Mouse (Mus musculus): Measurements from ENCODE around the gene Tmem138. TPM values are rescaled to one million over a fixed set of nuclear protein-coding genes. Genes with fewer than 3 reads are reported as not detected.

The Tmem138 gene
- total and polyA plus RNA-seq, 2 experiments from 2014 or later, result 16.6 to 35.7 TPM

DNA sequence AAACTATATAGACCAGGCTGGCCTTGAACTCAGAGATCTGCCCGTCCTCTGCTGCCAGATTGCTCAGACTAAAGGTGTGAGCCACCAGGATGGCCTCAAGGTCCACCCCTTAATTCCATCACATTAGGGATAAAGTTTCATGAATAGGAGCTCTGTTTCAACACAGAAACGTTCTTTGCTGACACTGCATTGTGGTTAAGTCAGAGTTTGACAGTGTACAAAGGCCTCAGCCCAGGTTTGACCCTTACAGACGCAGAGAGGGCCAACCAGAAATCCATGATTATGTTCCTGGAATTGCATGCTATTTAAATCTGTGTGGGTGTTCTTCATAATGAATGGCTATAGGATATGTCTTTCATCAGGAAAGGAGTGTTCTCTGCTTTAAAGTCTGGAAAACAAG, 13.1 kb upstream of the Tmem138 start:
- Histone ChIP-seq H3K36me3 (ENCODE audit: insufficient read depth, low read length) (peaks cover 8% of the 10 kb centered on the region; the same call in 1 of the 2 replicates), H3K4me3 (ENCODE audit: low read length) (no peak overlapping the region), H3K9ac (replicated peaks; ENCODE audit: low read length) (no peak overlapping the region), H3K9me3 (ENCODE audit: low read length) (no peaks in the 10 kb centered on the region), H3K4me1 (ENCODE audit: insufficient read depth, low read length) (no peaks in the 10 kb centered on the region), H3K4me2 (ENCODE audit: low read depth, low read length) (no peak overlapping the region), H3K27ac (no peak overlapping the region), H3K27me3 (ENCODE audit: insufficient read depth, low read length) (no peaks in the 10 kb centered on the region)
- DNase-seq (ENCODE audit: low spot score) (no peak), ATAC-seq (no peak)
- 81% methylated on average over 3 of the region's 3 CpGs for WGBS
- TF ChIP-seq CTCF (IDR thresholded peaks at IDR 0.05; ENCODE audit: low read depth), result no peak

DNA sequence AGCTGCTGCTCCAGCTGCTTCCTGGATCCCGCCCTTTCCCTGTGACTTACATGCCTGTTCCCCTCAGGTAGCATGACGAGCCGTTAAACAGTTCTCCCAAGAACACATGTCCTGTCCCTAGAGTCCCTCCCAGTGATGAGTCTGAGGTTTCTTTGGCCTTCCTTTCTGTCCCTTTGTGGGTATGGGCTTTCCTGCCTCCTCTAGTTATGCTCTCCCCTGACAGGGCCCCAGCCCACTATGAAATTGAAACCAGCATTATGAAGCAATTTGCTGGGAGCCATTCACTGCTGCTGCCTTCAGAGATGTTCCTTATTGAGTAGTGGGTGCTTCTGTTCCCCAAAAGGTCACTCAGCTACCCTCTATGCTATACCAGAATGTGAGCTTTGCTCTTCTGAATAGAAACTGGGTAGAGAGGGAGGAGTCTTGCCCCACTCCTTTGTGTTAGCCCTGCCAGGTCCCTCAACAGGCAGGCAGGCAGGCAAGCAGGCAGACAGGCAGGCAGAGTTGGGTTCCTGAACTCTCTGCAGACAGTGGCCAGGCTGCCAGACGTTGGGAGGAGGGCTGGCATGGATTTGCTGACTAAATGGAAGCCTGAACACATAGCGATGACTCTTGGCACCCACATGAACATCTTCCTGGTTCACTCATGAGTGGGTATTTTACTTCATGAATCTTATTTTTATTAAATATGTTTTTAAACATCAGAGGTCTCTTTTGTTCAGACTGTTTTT, 12.1 kb upstream of the Tmem138 start:
- H3K4me3 ChIP-seq (ENCODE audit: low read length), result no peak overlapping the region
- no peak overlapping the region for H3K9ac ChIP-seq (replicated peaks; ENCODE audit: low read length)
- peaks cover 6% of the 10 kb centered on the region; the same call in 1 of the 2 replicates for H3K36me3 ChIP-seq (ENCODE audit: insufficient read depth, low read length)
- 66% methylated on average over 5 of the region's 5 CpGs for WGBS
- no peaks in the 10 kb centered on the region for H3K9me3 ChIP-seq (ENCODE audit: low read length)
- H3K4me2 ChIP-seq (ENCODE audit: low read depth, low read length), result no peak overlapping the region
- H3K27ac ChIP-seq, result no peak overlapping the region
- no peak for ATAC-seq
- no peak for TF ChIP-seq CTCF (IDR thresholded peaks at IDR 0.05; ENCODE audit: low read depth)
- H3K4me1 ChIP-seq (ENCODE audit: insufficient read depth, low read length), result no peaks in the 10 kb centered on the region
- H3K27me3 ChIP-seq (ENCODE audit: insufficient read depth, low read length), result no peaks in the 10 kb centered on the region
- no peak for DNase-seq (ENCODE audit: low spot score)

DNA sequence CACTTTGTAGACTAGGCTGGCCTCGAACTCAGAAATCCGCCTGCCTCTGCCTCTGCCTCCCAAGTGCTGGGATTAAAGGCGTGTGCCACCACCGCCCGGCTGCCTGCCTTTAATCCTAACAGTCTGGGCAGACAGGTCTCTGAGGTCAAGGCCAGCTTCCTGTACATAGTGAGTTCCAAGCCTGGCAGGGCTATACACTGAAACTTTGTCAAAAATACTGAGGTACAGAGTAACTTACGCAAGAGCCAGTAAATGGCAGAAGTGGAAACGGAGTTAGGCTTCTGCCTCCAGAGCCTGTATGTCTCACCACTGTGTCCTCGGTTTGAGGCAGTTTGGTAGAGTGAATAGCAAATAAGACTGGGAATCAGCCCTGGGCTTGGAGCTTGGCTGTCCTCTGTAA, 10.1 kb upstream of the Tmem138 start:
- no peak for TF ChIP-seq CTCF (IDR thresholded peaks at IDR 0.05; ENCODE audit: low read depth)
- DNase-seq (ENCODE audit: low spot score) (no peak), ATAC-seq (no peak)
- Histone ChIP-seq H3K4me3 (ENCODE audit: low read length) (no peak overlapping the region), H3K27me3 (ENCODE audit: insufficient read depth, low read length) (no peaks in the 10 kb centered on the region), H3K4me2 (ENCODE audit: low read depth, low read length) (no peak overlapping the region), H3K4me1 (ENCODE audit: insufficient read depth, low read length) (no peaks in the 10 kb centered on the region), H3K36me3 (ENCODE audit: insufficient read depth, low read length) (no peaks in the 10 kb centered on the region), H3K9me3 (ENCODE audit: low read length) (no peaks in the 10 kb centered on the region), H3K27ac (no peak overlapping the region), H3K9ac (replicated peaks; ENCODE audit: low read length) (no peak overlapping the region)
- WGBS, result 86% methylated on average over 8 of the region's 8 CpGs

DNA sequence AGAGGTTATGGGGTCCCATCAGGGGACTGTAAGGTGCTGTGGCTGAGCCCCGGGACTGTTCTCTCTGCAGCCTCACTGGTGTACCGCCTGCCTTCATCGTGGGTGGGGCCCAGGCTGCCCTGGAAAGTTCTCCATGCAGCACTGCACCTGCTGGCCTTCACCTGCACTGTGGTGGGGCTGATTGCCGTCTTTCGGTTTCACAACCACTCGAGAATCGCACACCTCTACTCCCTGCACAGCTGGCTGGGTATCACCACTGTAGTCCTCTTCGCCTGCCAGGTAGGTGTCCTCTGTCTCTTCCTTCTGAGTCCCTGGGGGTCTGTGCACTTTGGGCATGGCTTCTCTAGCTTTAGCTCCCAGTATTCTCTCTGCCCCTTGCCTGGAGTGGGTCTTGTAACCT, 8.0 kb upstream of the Tmem138 start:
- 91% methylated on average over 8 of the region's 8 CpGs for WGBS

DNA sequence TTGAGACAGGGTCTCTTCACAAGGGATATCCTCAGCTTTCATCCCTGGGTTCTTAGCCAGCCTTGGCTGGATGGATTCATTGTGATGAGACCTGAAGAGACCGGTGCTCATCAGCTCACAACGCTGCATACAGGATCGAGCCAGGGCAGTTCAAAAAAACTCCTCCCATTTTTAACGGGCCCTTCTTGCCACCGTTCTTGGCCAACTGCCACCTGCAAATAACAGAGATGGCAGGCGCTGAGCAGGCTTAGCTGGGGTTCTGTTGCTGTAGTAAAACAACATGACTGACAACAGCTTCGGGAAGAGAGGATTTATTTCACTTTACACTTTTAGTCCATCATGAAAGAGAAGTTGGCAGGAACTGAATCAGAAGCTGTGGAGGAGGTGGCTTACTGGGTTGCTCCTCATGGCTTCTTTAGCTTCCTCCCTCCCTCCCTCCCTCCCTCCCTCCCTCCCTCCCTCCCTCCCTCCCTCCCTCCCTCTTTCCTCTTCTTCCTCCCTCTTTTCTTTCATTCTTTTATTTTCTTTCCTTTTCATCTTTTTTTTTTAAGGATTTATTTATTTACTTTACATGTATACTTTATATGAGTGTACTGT, 6.5 kb upstream of the Tmem138 start:
- no peaks in the 10 kb centered on the region for H3K9me3 ChIP-seq (ENCODE audit: low read length)
- TF ChIP-seq CTCF (IDR thresholded peaks at IDR 0.05; ENCODE audit: low read depth), result no peak
- no peak overlapping the region for H3K27ac ChIP-seq
- ATAC-seq (no peak), DNase-seq (ENCODE audit: low spot score) (no peak)
- H3K27me3 ChIP-seq (ENCODE audit: insufficient read depth, low read length), result no peaks in the 10 kb centered on the region
- H3K9ac ChIP-seq (replicated peaks; ENCODE audit: low read length), result no peak overlapping the region
- H3K36me3 ChIP-seq (ENCODE audit: insufficient read depth, low read length), result 0 out of 2 replicates have a peak, but pooled peaks cover 4% of the 10 kb centered on the region
- no peak overlapping the region for H3K4me2 ChIP-seq (ENCODE audit: low read depth, low read length)
- peaks cover 2% of the 10 kb centered on the region; the same call in 1 of the 2 replicates for H3K4me1 ChIP-seq (ENCODE audit: insufficient read depth, low read length)
- WGBS, result 47% methylated on average over 7 of the region's 7 CpGs
- H3K4me3 ChIP-seq (ENCODE audit: low read length), result no peak overlapping the region

More for the DNA sequence above, 8.0 kb upstream of the Tmem138 start:
- ATAC-seq (no peak), DNase-seq (ENCODE audit: low spot score) (no peak)
- no peak overlapping the region for H3K27ac ChIP-seq
- H3K9me3 ChIP-seq (ENCODE audit: low read length), result no peaks in the 10 kb centered on the region
- no peak overlapping the region for H3K4me3 ChIP-seq (ENCODE audit: low read length)
- 0 out of 2 replicates have a peak, but pooled peaks cover 4% of the 10 kb centered on the region for H3K36me3 ChIP-seq (ENCODE audit: insufficient read depth, low read length)
- no peaks in the 10 kb centered on the region for H3K4me1 ChIP-seq (ENCODE audit: insufficient read depth, low read length)
- no peak overlapping the region for H3K9ac ChIP-seq (replicated peaks; ENCODE audit: low read length)
- TF ChIP-seq CTCF (IDR thresholded peaks at IDR 0.05; ENCODE audit: low read depth), result no peak
- H3K27me3 ChIP-seq (ENCODE audit: insufficient read depth, low read length), result no peaks in the 10 kb centered on the region
- no peak overlapping the region for H3K4me2 ChIP-seq (ENCODE audit: low read depth, low read length)

DNA sequence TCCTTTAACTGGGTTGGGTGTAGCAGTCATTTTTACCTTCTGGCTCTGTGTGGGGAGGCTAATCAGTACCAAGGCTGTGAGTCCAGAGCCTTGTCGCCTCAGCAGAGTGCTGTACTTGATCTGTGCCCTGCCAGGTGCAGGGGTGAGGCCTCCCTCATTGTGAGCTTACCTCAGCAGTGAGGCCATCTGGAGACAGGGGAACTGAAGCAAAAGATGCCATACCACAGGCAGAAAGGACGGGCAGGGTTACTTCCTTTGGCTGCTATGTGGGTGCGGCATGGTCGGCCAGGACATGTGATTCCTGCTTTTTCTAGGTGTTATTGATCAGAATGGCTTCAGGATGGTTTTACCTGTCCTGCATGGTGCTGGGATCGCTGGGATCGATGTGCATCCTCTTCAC, 4.8 kb upstream of the Tmem138 start:
- Histone ChIP-seq H3K4me3 (ENCODE audit: low read length) (no peak overlapping the region), H3K4me1 (ENCODE audit: insufficient read depth, low read length) (peaks cover 5% of the 10 kb centered on the region; the same call in 1 of the 2 replicates), H3K9me3 (ENCODE audit: low read length) (no peaks in the 10 kb centered on the region), H3K27ac (no peak overlapping the region), H3K36me3 (ENCODE audit: insufficient read depth, low read length) (0 out of 2 replicates have a peak, but pooled peaks cover 4% of the 10 kb centered on the region), H3K9ac (replicated peaks; ENCODE audit: low read length) (no peak overlapping the region), H3K27me3 (ENCODE audit: insufficient read depth, low read length) (no peaks in the 10 kb centered on the region), H3K4me2 (ENCODE audit: low read depth, low read length) (no peak overlapping the region)
- ATAC-seq (no peak), DNase-seq (ENCODE audit: low spot score) (no peak)
- WGBS, result 84% methylated on average over 6 of the region's 6 CpGs
- TF ChIP-seq CTCF (IDR thresholded peaks at IDR 0.05; ENCODE audit: low read depth), result no peak

DNA sequence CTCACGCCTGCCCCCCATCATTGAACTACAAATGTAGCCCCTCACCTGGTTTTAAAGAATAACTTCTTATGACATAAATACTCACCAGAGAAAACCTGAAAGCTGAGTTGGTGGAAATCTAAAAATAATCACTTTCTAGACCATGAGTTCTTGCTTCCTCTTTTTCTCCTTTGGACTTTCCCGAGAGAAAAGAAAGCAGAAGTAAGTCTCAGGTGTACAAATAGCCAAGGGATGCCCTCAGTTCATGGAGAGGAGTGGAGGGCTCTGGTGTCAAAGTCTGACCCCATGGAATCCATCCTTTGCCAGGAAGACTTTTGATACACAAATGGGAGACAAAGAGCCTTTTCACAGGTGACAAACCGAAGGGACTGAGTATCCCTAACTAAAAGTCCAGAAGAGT, 3.6 kb upstream of the Tmem138 start:
- 87% methylated on average over 3 of the region's 3 CpGs for WGBS
- Histone ChIP-seq H3K27me3 (ENCODE audit: insufficient read depth, low read length) (no peaks in the 10 kb centered on the region), H3K4me3 (ENCODE audit: low read length) (no peak overlapping the region), H3K4me2 (ENCODE audit: low read depth, low read length) (no peak overlapping the region), H3K27ac (no peak overlapping the region), H3K9me3 (ENCODE audit: low read length) (no peaks in the 10 kb centered on the region), H3K9ac (replicated peaks; ENCODE audit: low read length) (no peak overlapping the region), H3K36me3 (ENCODE audit: insufficient read depth, low read length) (0 out of 2 replicates have a peak, but pooled peaks cover 4% of the 10 kb centered on the region), H3K4me1 (ENCODE audit: insufficient read depth, low read length) (peaks cover 5% of the 10 kb centered on the region; the same call in 1 of the 2 replicates)
- TF ChIP-seq CTCF (IDR thresholded peaks at IDR 0.05; ENCODE audit: low read depth), result no peak
- DNase-seq (ENCODE audit: low spot score) (no peak), ATAC-seq (no peak)

Data from hindbrain, postnatal 0 days (tissue).